Mouse (Mus musculus): ENCODE results near the gene Hspa5.
"Not testable (repeated sequence)": the region's sequence is repeated elsewhere in the genome, so short reads cannot be mapped to it uniquely, and the experiment has no call there.

Hspa5 gene

DNA sequence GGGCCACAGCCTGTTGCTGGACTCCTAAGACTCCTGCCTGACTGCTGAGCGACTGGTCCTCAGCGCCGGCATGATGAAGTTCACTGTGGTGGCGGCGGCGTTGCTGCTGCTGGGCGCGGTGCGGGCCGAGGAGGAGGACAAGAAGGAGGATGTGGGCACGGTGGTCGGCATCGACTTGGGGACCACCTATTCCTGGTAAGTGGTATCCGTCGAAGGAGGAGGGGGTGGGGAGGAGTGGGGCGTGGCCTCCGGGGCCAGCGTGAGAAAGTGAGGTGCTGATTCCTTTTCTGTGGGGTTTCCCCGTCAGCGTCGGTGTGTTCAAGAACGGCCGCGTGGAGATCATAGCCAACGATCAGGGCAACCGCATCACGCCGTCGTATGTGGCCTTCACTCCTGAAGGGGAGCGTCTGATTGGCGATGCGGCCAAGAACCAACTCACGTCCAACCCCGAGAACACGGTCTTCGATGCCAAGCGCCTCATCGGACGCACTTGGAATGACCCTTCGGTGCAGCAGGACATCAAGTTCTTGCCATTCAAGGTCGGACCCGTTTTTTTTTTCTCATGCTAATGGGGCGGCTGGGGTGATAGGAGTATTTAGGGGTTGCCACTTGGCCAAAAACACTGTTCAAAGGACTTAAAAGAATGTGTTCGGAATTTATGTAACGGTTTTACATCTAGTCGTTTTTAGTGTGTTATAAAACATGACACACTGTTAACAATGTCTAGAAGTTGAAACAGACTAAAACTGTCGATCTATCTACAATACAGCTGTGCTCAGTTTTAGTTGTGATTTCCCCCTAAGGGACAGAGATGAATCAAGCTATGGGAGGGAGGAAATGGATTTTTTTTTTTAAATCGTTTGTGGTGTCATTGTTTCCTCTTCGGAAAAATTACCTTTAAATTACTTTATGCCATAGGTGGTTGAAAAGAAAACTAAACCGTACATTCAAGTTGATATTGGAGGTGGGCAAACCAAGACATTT, 774 bp downstream of the Hspa5 start:
- DNase-seq: no peak

DNA sequence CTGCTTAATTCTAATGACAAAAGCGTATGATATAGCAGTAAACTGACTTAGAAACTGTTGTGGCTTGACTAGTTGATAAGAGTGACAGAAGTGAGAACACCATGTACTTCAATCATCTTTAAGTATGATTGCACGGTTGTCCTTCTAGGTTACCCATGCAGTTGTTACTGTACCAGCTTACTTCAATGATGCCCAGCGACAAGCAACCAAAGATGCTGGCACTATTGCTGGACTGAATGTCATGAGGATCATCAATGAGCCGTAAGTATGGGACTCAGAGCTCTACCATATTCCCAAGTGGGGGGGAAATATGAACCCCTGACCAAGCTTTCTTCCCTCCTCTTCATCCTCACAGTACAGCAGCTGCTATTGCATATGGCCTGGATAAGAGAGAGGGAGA, 1.9 kb downstream of the Hspa5 start:
- DNase-seq: no peak

GRCm38 (mm10) chr2:34774493-34774892, 2.7 kb downstream of the Hspa5 start:
- DNase-seq: no peak

- no peak for DNase-seq
Observed at GRCm38 (mm10) chr2:34777237-34777868, 5.6 kb downstream of the Hspa5 start.

DNA sequence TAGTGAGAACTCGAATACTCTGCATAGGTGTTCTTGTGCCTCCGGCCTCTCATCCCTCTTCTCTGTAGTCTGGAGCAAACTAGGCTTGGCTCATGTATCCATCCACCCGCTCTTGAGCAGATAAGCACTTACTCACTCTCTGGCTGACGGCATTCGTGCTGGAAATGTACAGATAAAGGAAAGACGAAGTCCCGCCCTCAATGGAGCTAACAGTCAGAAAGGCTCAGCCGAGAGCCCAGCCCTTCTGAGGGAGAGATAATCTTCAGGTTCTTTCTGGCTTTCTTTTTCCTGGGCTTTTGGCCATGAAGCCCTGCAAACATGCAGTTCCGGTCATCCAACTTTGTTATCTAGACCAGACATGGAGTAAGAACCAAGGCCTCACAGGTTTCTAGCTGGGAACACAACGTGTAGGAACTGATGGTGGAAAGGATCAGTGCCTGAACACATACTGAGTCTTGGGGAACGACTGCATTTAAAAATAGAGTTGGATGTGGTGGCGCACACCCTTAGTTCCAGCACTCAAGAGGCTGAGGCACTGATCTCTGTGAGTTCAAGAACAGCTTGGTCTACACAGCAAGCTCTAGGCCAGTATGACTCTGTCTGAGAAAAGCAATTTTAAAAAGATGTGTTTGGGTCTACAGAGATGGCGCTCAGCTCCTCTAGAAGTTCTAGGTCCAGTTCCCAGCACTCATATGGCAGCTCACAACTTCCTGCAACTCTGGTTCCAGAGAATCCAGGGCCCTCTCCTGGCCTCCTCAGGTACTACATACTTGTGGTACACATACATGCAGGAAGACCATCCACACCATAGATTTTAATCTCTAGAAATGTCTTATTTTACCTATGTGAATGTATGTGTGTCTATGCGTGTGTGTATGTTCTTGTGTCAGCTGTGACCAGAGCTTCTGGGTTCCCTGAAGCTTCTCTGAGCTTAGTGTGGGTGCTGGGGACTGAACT, 11.6 kb downstream of the Hspa5 start:
- DNase-seq: no peak

DNA sequence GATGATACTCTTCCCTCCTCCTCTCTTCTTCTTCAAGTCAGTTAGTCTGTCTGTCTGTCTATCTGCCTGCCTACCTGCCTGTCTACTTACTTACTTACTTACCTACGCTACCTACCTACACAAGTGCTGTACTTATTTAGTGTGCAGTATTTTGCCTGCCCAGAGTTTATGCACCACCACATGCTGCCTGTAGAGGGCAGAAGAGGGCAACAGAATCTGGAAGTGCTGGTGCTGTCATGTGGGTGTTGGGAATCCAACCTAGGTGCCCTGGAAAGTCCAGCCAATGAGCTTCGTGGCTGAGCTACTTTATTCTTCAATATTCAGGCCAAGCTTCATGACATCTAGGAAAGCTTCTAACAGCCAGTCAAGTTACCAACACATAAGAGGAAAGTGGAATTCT, 12.3 kb downstream of the Hspa5 start:
- peak; percentile 33 for DNase-seq

- no peak for DNase-seq
Observed at GRCm38 (mm10) chr2:34790282-34790681, 18.5 kb downstream of the Hspa5 start.

DNA sequence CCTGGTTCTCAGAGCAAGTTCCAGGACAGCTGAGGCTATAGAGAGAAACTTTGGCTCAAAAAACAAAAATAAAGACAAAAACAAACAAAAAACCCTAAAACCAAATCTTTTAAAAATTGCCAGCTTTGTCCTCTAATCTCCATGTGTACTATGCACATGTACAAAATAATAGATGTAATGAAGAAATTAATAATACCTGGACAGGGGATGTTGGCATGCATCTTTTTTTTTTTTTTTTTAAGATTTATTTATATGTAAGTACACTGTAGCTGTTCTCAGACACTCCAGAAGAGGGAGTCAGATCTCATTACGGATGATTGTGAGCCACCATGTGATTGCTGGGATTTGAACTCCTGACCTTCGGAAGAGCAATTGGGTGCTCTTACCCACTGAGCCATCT, 20.8 kb downstream of the Hspa5 start:
- DNase-seq: not testable (repeated sequence)

DNA sequence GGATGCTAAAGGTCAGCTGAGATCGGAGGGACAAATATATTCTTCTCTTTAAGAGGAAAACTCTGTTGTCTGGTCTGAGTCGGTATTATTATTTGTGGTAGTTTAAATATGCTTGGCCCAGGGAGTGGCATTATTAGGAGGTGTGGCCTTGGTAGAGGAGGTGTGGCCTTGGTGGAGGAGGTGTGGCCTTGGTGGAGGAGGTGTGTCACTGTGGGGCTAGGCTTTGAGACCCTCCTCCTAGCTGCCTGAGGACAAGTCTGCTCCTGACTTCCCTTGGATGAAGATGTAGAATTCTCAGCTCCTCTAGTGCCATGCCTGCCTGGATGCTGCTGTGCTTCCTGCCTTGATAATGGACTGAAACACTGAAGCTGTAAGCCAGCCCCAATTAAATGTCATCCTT, 22.7 kb downstream of the Hspa5 start:
- DNase-seq: no peak

DNA sequence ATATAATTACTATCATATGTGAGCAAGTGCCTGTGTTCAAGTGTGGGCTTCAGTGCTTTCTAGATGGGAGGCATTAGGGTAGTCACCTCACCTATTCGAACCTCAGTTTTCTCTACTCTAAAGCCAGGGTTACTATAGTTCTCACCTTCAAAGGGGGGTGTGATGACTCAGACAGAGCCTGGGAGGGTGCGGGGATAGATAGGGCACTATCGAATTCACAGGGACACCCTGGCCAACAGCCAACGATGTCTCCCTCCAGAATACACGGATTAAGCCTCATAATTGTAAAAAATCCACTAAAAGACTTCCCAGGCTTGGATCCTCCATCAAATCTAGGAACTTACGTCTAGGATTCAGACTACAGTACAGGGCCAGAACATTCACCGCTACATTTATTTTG, 23.7 kb downstream of the Hspa5 start:
- DNase-seq: no peak

DNA sequence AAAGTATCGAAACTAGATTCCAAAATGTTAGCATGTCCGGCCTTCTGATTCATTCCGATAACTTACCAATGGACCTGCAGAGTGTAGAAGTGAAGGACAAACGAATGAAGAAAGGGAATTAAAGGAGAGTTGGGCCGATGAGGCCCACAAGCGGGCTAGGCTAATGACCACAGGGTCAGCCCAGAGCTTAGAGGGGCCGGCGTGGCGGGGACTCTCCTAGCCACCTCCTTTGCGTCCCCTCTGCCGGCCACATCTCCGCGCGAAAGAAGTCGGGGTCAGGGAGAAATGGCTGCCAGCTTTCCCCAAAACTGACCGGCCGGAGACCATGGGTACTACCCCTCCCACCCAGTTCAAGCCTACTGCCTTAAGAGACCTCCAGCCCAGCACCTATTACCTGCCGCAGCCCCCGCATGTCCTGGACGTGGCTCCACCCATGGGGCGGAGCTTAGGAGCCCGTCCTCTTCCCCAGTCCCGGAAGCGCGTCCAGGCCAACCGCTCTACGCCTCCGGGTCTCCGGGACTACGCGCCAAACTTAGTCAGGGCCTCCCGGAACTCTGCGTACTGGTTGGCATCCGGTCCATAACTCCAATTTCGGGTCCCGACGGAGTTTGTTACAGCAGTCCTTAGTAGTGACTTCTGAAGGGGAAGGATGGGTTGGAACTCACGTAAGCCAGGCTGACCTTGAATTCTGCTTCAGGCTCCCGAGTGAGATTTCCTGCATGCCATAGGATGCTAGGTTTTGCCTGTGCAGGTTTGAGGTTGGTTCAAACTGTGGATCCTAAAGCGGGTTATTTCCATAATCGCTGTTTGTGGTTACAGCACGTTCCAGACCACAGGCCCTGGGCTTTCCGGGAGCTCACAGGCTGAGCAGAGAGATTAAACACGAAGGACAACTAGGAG, 27.8 kb downstream of the Hspa5 start, which contains the start of gene Rabepk:
Gene Rabepk (minus strand): TSS at position 556 of the 900 bp plus-strand sequence.
- DNase-seq: peak; percentile 85

DNA sequence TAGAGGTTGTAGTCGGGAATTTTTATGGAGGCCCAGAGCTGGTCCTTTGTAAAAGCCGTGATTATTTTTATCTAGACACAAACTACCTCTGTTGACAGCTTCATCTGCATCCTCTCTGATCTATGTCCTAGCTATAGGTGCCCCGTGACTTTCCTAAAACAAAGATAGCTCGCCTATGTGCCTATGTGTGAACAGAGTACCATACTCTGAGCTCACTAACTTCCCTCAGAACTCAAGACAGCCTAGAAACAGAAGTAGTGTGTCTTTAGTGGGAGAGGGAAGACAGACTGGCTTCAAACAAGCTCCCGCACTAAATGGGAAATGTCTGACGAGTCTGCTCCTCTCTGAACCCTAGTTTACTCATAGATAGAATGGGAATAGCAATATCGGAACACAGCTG, 28.6 kb downstream of the Hspa5 start:
- no peak for DNase-seq

- DNase-seq: peak; percentile 98
Observed at GRCm38 (mm10) chr2:34801516-34802482, 30.0 kb downstream of the Hspa5 start.

DNA sequence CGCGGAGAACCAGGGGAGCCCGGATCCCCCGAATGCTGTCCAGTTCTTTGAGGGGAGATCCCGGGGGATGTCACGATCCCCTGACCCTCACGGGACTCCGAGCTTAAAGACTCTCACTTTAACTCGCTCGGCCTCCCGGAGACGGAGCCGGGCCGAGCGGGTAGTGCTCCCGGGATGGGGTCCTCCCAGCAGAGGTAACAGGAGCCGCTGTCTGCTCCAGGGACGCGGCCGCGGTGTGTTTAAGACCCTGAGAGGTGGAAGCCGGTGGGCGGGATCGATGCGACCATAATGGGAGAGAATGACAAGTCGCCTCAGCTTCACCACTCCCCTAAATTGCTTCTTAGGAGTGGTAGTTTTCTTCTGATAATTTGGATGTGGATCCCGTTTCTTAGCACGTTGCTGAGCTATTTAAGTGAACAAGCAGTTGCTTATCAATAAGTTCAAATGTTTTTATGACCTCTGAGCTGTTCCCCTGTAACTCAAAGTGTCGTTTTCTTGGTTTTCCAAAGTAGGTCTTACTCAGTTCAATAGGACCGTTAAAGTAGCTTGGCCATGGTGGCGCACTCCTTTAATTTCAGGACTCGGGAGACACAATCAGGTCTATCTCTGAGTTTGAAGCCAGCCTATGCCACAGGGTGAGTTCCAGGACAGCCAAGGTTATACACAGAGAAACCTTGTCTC, 30.9 kb downstream of the Hspa5 start:
- peak; percentile 28 for DNase-seq

GRCm38 (mm10) chr2:34803746-34804145, 32.0 kb downstream of the Hspa5 start:
- no peak for DNase-seq

DNA sequence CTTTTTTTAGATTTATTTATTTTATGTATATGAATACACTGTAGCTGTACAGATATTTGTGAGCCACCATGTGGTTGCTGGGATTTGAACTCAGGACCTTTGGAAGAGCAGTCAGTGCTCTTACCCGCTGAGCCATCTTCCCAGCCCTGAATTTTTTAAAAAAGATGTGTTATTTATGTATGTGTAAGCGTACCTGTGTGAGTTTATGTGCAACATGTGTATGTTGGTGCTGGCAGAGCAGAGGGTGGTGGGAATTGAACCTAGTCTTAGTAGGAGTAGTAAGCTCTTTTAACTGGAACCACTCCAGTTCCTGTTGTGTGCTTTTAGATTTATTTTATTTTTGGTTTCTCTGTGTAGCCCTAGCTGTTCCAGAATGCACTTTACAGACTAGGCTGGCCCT, 32.4 kb downstream of the Hspa5 start:
- no peak for DNase-seq

DNA sequence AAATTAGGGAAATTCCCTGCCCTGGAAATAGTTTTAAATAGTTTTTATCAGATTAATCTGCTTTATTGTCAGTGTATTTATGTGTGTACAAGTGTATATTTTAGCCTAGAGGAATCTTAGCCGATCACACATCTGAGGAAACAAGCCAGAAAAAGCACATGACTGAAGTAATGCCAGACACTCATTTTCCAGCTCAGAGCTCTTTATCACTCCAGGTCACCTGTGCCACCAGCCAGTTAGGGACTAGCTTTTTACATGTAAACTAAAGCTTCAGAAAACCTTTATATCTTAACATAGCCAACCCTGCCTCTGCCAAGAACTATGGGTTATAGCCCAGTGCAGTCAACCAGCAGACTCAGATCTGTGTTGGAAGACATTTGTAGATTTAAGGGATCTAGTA, 33.0 kb downstream of the Hspa5 start:
- DNase-seq: peak; percentile 32

- peak; percentile 24 for DNase-seq
Observed at GRCm38 (mm10) chr2:34805364-34805950, 33.7 kb downstream of the Hspa5 start.

- no peak for DNase-seq
Observed at GRCm38 (mm10) chr2:34808057-34808456, 36.3 kb downstream of the Hspa5 start.

- no peak for DNase-seq
Observed at GRCm38 (mm10) chr2:34809568-34809967, 37.8 kb downstream of the Hspa5 start.

Data from kidney, adult 11 months (tissue).